Mouse (Mus musculus): Measurements from ENCODE around the gene Ecel1. TPM values are rescaled to one million over a fixed set of nuclear protein-coding genes. Genes with fewer than 3 reads are reported as not detected.
A peak's percentile ranks its signal among the peaks of the same experiment; 100 is the strongest.

Ecel1 gene
- 65.3 and 70.1 TPM in 2 replicates for polyA plus RNA-seq (2016; fragmentation: Nextera tagmentation; extraction: Ambion mirVana)

DNA sequence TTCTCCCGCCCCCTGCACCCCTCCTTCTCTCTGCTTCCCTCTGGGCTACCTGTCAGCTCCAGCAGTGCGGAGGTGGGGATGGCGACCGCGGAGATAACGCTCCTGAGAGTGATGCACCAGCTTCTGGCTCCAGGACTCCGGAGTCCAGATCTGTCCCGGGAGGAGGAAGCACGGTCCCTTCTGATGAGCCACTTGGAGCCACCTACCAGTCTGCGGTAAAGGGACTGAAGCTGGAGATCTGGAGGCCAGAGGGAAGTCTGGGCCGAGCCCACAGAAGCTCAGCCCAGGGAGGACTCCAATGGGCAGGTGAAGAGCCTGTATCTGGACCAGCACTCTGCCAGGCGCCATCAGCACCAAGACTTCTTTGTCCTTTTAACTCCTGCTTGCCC, at the start of gene Ecel1:
Ecel1 (minus strand) TSS at position 323 of the 389 bp plus-strand sequence.
- peaks cover 28% of the 10 kb centered on the region for H3K4me1 ChIP-seq
- ATAC-seq (ENCODE audit: low FRiP score, low read depth), result peak; percentile 23; the same call in 1 of the 2 replicates

DNA sequence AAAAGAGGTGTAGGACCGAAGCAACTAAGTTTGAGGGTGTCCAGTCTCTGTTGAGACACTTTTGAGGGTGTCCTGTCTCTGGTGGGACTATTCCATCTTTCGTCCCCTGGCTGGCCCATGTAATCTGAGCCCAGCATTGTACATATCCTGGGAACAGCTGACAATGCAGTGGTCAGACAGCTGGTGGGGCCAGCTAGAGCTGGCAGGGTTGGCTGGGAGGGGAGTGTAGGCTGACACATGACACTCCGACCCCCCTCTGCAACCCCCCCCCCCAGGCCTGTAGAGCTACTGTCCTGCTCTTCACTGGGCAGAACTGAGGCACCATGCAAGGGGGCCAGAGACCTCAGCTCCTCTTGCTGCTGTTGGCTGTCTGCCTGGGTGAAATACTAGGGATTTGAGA, 49.2 kb upstream of the Ecel1 start:
- 49% methylated on average over 3 of the region's 3 CpGs for WGBS
- no peaks in the 10 kb centered on the region for H3K36me3 ChIP-seq
- H3K27me3 ChIP-seq (replicated peaks), result 0 out of 2 replicates have a peak, but pooled peaks cover 15% of the 10 kb centered on the region
- H3K4me2 ChIP-seq (replicated peaks), result no peak overlapping the region
- no peaks in the 10 kb centered on the region for H3K4me1 ChIP-seq
- no peak overlapping the region for H3K27ac ChIP-seq
- no peak overlapping the region for H3K9ac ChIP-seq
- ATAC-seq (ENCODE audit: low FRiP score, low read depth), result no peak
- H3K9me3 ChIP-seq, result no peaks in the 10 kb centered on the region
- H3K4me3 ChIP-seq, result no peak overlapping the region

More for the DNA sequence above, at the start of gene Ecel1:
- Histone ChIP-seq H3K9me3 (no peaks in the 10 kb centered on the region), H3K4me2 (replicated peaks) (peak within 1 kb of the TSS; percentile 68), H3K27me3 (replicated peaks) (peaks cover 77% of the 10 kb centered on the region), H3K27ac (no peak within 1 kb of the TSS), H3K36me3 (no peaks in the 10 kb centered on the region), H3K9ac (peak within 1 kb of the TSS; percentile 55), H3K4me3 (peak within 1 kb of the TSS; percentile 40)
- 3% methylated on average over 12 of the region's 12 CpGs for WGBS

DNA sequence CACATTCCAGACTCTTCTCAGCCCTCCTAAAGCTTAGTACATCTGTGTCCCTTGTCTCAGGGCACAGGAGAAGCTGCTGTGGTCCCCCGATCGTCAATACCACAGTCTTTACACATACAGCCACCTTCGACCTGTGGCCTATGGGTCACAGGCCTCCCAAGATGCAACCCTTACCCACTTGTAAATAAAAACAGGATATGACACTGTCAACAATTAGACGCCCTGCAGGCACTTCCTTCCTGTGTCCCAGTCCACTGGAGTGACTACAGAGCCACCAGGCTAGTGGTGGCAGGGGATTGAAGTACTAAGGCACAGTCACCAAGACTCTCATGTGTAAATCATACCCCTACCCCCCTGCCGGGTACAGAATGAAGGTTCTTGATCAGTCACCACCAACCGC, 48.7 kb upstream of the Ecel1 start:
- Histone ChIP-seq H3K4me2 (replicated peaks) (no peak overlapping the region), H3K9me3 (no peaks in the 10 kb centered on the region), H3K4me1 (no peaks in the 10 kb centered on the region), H3K27ac (no peak overlapping the region), H3K4me3 (no peak overlapping the region), H3K36me3 (no peaks in the 10 kb centered on the region), H3K27me3 (replicated peaks) (0 out of 2 replicates have a peak, but pooled peaks cover 15% of the 10 kb centered on the region), H3K9ac (no peak overlapping the region)
- no peak for ATAC-seq (ENCODE audit: low FRiP score, low read depth)
- 65% methylated on average over 6 of the region's 6 CpGs for WGBS

DNA sequence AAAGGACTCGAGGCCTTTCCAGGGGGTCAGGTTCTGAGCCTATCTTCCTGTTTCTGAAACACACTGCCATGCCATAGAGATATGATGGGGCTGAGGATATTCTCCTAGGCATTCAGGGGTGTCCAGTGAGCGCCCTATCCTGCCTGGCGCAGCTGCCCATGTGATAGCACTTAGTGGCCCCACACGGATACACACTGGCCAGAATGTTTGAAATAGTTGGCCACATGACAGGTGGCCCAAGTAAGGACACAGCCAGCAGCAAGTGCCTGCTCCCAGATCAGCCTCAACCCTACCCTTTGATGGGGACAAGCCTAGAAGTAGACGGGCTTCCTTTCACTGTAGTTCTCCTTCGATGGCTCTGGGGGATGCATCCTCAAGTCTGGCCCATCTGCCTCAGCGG, 48.1 kb upstream of the Ecel1 start, which contains the start of gene Chrng:
Chrng (plus strand) TSS at position 193 of the 400 bp plus-strand sequence.
- no peaks in the 10 kb centered on the region for H3K4me1 ChIP-seq
- no peak for ATAC-seq (ENCODE audit: low FRiP score, low read depth)
- 0 out of 2 replicates have a peak, but pooled peaks cover 15% of the 10 kb centered on the region for H3K27me3 ChIP-seq (replicated peaks)
- H3K4me2 ChIP-seq (replicated peaks), result no peak within 1 kb of the TSS
- no peak within 1 kb of the TSS for H3K4me3 ChIP-seq
- H3K36me3 ChIP-seq, result no peaks in the 10 kb centered on the region
- H3K9me3 ChIP-seq, result no peaks in the 10 kb centered on the region
- no peak within 1 kb of the TSS for H3K27ac ChIP-seq
- 88% methylated on average over 7 of the region's 7 CpGs for WGBS
- H3K9ac ChIP-seq, result no peak within 1 kb of the TSS

DNA sequence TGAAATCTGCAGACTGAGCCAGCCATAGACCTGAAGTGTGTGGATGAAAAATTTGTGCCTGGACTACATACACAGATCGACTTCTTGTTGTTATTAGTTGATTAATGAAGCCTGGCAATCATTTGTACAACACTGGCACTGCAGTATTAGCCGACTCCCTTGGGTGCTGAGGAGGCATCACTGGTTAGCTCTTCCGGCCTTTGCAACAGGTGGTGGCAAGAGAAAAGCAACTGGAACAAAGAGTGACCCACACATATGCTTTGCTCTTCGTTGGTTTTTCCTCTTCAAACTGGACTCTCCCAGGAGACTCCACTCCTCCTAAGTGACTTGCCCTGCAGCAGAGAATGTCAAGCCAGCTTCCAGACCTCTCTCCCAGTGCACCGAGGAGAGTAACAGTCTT, 47.5 kb upstream of the Ecel1 start:
- H3K27me3 ChIP-seq (replicated peaks), result 0 out of 2 replicates have a peak, but pooled peaks cover 15% of the 10 kb centered on the region
- ATAC-seq (ENCODE audit: low FRiP score, low read depth), result no peak
- no peak overlapping the region for H3K4me2 ChIP-seq (replicated peaks)
- H3K9ac ChIP-seq, result no peak overlapping the region
- no peaks in the 10 kb centered on the region for H3K9me3 ChIP-seq
- H3K27ac ChIP-seq, result no peak overlapping the region
- no peak overlapping the region for H3K4me3 ChIP-seq
- H3K36me3 ChIP-seq, result no peaks in the 10 kb centered on the region
- H3K4me1 ChIP-seq, result no peaks in the 10 kb centered on the region
- 84% methylated on average over 5 of the region's 5 CpGs for WGBS

DNA sequence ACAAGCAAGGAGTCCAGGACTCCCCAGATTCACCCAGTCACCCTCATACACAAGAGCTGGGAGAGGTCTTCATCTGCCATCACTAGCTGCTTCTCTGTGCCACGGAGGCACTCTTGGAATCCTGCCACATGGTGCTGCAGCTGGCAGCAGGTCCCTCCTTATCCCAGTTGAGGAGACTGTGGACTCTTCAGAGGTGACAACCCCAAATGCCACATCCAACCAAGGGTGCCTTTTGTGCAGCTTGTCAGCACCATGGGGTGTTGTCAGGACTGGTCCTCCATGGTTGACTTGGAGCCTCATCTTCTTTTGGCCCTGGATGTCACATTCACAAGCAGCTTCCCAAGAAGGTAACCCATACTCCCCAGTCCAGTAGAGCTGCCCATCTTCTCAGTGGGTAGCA, 45.5 kb upstream of the Ecel1 start:
- Histone ChIP-seq H3K36me3 (no peaks in the 10 kb centered on the region), H3K27me3 (replicated peaks) (0 out of 2 replicates have a peak, but pooled peaks cover 7% of the 10 kb centered on the region), H3K4me1 (no peaks in the 10 kb centered on the region), H3K9ac (no peak overlapping the region), H3K4me3 (no peak overlapping the region), H3K4me2 (replicated peaks) (no peak overlapping the region), H3K27ac (no peak overlapping the region), H3K9me3 (no peaks in the 10 kb centered on the region)
- ATAC-seq (ENCODE audit: low FRiP score, low read depth), result no peak
- WGBS, result 50% methylated on average over 1 of the region's 1 CpGs

DNA sequence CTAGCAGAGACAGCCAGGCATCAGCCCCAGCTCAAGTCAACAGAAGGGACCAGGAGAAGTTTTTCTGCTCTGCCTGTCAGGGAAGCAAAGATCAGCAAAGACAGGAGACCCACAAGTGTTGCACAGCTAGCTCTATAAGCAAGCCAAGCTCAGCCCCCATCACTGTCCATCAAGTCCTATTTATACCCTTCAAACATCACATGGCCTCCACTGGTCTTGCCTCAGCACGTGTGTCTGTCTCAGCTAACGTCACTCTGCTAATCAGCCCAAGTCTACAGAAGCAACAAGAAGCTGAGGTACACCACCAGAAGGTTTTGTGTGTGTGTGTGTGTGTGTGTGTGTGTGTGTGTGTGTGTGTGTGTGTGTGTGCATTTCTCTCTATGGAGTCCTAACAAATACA, 44.5 kb upstream of the Ecel1 start:
- Histone ChIP-seq H3K4me3 (no peak overlapping the region), H3K27ac (no peak overlapping the region)
- WGBS, result 75% methylated on average over 2 of the region's 2 CpGs

DNA sequence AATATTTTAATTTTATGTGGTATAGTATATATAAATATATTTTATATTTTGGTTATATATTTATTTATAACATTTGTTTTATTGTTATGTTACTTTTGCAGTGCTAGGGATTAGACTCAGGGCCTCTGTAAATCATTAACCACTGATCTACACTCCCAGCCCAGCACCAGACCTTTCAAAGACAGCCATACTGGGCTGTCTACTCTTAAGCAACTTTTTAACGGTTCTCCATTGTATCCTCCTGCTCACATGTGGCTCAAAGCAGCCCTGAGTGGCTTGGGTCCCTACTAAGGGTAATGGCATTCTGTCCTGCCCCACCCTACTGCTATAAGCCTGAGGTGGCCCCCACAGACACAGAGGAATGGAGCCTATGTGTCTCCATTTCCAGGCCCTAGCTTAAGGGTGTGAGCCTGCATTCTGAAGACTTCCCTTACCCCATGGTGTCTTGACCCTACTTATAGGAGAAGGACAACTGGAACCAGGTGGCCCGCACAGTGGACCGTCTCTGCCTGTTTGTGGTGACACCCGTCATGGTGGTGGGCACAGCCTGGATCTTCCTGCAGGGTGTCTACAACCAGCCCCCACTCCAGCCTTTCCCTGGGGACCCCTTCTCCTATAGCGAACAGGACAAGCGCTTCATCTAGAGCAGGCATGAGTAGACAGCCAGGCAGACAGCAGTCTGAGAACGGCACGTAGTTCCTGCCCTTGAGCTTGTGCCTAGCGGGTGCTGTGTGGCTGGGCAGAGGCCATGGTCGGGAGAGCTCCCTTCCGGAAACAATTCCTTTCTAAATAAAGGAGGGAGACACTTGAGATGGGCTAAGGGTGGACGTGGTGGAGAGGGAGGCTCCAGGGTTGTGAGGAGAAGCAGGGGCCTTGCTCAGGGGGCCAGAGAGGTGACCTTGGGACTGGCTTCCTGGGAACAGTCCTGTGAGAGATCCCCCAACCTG, 42.1 kb upstream of the Ecel1 start:
- Histone ChIP-seq H3K27me3 (replicated peaks) (no peaks in the 10 kb centered on the region), H3K4me3 (no peak overlapping the region), H3K4me2 (replicated peaks) (no peak overlapping the region), H3K36me3 (no peaks in the 10 kb centered on the region), H3K9me3 (no peaks in the 10 kb centered on the region), H3K27ac (no peak overlapping the region), H3K9ac (no peak overlapping the region), H3K4me1 (no peaks in the 10 kb centered on the region)
- 83% methylated on average over 12 of the region's 12 CpGs for WGBS
- ATAC-seq (ENCODE audit: low FRiP score, low read depth), result no peak

More for the DNA sequence above, 44.5 kb upstream of the Ecel1 start:
- Histone ChIP-seq H3K36me3 (no peaks in the 10 kb centered on the region), H3K9me3 (no peaks in the 10 kb centered on the region), H3K9ac (no peak overlapping the region), H3K4me2 (replicated peaks) (no peak overlapping the region), H3K27me3 (replicated peaks) (0 out of 2 replicates have a peak, but pooled peaks cover 5% of the 10 kb centered on the region), H3K4me1 (no peaks in the 10 kb centered on the region)
- ATAC-seq (ENCODE audit: low FRiP score, low read depth), result no peak

DNA sequence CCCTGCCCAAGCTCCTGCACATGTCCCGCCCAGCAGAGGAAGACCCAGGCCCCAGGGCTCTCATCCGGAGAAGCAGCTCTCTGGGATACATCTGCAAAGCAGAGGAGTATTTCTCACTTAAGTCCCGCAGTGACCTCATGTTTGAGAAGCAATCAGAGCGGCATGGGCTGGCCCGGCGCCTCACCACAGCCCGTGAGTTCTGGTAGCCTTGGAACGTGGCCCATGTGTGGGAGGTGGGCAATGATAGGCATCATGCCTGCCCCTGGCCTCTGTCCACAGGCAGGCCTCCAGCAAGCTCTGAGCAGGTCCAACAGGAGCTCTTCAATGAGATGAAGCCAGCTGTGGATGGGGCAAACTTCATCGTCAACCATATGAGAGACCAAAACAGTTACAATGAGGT, 41.0 kb upstream of the Ecel1 start:
- H3K36me3 ChIP-seq, result no peaks in the 10 kb centered on the region
- no peak overlapping the region for H3K27ac ChIP-seq
- no peak overlapping the region for H3K4me2 ChIP-seq (replicated peaks)
- H3K27me3 ChIP-seq (replicated peaks), result no peaks in the 10 kb centered on the region
- no peaks in the 10 kb centered on the region for H3K4me1 ChIP-seq
- WGBS, result 87% methylated on average over 9 of the region's 9 CpGs
- no peaks in the 10 kb centered on the region for H3K9me3 ChIP-seq
- H3K4me3 ChIP-seq, result no peak overlapping the region
- H3K9ac ChIP-seq, result no peak overlapping the region
- ATAC-seq (ENCODE audit: low FRiP score, low read depth), result no peak

DNA sequence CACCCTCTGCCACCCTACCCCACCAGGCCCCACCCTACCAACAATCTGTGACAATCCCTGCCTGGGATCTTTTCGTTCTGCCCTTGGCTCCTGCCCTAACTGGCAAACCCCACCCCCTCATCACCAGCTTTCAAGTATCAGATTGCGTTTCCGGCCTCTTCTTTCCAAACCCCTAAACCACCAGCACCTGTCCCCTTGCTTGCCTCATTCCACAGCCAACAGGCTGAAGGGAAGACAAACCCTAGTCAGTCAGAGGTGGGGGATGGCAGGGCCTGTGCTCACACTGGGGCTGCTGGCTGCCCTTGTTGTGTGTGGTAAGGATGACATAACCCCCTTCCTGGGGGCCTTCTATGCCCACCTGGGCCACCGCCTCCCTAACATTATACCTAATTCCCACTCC, 34.1 kb upstream of the Ecel1 start, which contains the start of gene Chrnd:
Chrnd (plus strand) TSS at position 179 of the 400 bp plus-strand sequence.
- H3K9me3 ChIP-seq, result no peaks in the 10 kb centered on the region
- no peak for ATAC-seq (ENCODE audit: low FRiP score, low read depth)
- H3K36me3 ChIP-seq, result no peaks in the 10 kb centered on the region
- peaks cover 13% of the 10 kb centered on the region for H3K4me1 ChIP-seq
- 37% methylated on average over 4 of the region's 4 CpGs for WGBS
- H3K4me3 ChIP-seq, result no peak within 1 kb of the TSS
- no peak within 1 kb of the TSS for H3K27ac ChIP-seq
- peaks cover 27% of the 10 kb centered on the region for H3K27me3 ChIP-seq (replicated peaks)
- no peak within 1 kb of the TSS for H3K4me2 ChIP-seq (replicated peaks)
- H3K9ac ChIP-seq, result no peak within 1 kb of the TSS

DNA sequence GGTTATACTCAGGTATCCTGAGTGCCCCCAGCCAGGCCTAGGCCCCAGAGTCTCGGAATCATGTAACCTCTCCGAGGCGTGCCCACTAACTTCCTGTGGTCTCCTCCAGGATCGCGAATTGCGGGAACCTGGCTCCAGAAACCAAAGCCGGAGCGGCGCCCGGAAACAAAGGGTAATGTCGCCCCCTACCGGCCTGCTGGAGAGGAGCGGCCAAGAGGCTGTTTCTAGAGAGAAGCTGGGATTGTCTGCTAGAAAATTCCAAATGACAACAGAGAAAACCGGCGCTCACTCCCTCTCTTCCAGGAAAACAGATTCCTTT, 30.7 kb upstream of the Ecel1 start:
- 1% methylated on average over 15 of the region's 15 CpGs for WGBS
- H3K9ac ChIP-seq, result peak overlapping the region; percentile 55; the same call in 1 of the 2 replicates
- H3K4me1 ChIP-seq, result peaks cover 17% of the 10 kb centered on the region
- no peaks in the 10 kb centered on the region for H3K9me3 ChIP-seq
- peak; percentile 23; the same call in 1 of the 2 replicates for ATAC-seq (ENCODE audit: low FRiP score, low read depth)
- H3K27ac ChIP-seq, result no peak overlapping the region
- H3K36me3 ChIP-seq, result no peaks in the 10 kb centered on the region
- H3K4me2 ChIP-seq (replicated peaks), result peak overlapping the region; percentile 93
- H3K4me3 ChIP-seq, result peak overlapping the region; percentile 44
- peaks cover 59% of the 10 kb centered on the region for H3K27me3 ChIP-seq (replicated peaks)

DNA sequence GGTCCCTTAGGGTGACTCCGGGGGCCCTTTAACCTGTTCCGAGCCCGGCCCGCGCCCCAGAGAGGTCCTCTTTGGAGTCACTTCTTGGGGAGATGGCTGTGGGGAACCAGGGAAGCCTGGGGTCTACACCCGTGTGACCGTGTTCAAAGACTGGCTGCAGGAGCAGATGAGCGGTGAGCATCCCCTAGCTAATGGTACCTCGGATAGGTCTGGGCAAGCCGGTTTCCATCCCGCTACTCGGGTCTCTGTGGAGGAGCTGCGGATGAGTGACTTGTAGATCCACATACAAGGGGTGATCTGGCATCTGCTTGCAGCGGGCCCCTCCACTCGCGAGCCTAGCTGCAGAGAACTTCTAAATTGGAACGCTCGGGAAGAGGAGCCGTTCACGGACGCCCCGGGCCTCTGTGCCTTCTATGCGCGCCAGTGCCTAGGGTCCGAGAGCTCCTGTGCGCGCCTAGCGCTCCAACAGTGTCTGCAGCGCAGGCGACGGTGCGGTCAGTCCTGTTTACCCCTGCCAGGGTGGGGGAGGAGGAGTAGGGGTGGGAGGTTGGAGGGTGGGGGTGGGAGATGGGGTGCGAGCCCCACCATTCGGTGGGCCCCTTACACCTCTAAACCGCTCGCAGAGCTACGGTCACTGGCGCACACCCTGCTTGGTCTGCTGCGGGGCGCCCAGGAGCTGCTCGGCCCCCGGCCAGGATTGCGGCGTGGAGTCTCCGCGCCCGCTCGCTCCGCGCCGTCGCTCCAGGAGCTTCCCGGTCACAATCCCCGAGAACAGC, 30.1 kb upstream of the Ecel1 start:
- Histone ChIP-seq H3K36me3 (no peaks in the 10 kb centered on the region), H3K27ac (no peak overlapping the region), H3K9me3 (no peaks in the 10 kb centered on the region), H3K4me3 (peak overlapping the region; percentile 44), H3K4me1 (peaks cover 17% of the 10 kb centered on the region), H3K9ac (peak overlapping the region; percentile 55; the same call in 1 of the 2 replicates), H3K4me2 (replicated peaks) (peak overlapping the region; percentile 93), H3K27me3 (replicated peaks) (peaks cover 64% of the 10 kb centered on the region)
- ATAC-seq (ENCODE audit: low FRiP score, low read depth), result peak; percentile 42
- 2% methylated on average over 54 of the region's 54 CpGs for WGBS

Data from neural tube, embryonic 12.5 days (tissue).